Comparison of ENCODE assay signal across 9 mouse cellular contexts in the genomic region with DNA sequence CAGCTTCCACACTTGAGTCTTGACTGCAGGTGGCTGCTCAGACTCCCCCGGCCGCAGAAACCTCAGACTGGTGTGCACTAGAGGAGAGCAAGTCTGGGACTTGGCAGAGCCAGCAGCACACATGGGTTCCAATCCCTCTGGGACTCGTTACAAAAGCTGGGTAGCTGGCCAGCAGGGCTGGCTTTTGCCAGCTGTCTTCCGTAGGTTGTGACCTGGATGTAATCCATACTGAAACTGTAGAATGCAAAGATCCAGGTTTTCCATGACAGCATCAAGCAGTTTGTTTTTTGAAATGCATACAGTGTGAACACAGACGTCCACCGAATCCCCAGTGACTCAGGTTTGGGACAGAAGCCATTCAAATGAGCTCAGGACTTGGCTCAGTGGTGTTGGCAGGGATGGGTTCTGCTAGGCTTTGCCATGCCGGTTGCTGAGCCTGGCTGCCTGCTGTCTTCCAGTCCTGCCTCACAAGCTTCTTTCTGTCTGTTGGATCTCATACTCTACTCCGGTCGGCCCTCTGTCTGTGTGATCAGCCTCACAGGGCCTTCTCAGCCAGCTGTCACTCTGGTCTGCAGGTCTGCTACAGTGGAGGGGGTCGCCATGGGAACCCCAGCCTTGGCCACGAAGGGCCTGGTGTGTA.
DNase-seq lines count a peak whose midpoint lies in the region; ATAC-seq and TF ChIP-seq lines count a peak whose summit lies in the region.
"Had no signal": no experiment of that assay in that cellular context is flagged by ENCODE, and none has a peak within 500 bp of the region (broad histone marks: within the 10 kb centered on the region; RNA-seq: fewer than 3 reads in every experiment).

No protein-coding gene starts in this region.

- H3K9ac ChIP-seq in forebrain, embryonic 13.5 days, result no peak overlapping the region
- H3K9ac ChIP-seq: stomach, embryonic 15.5 days had no signal

- no peaks in the 10 kb centered on the region; the same call in 1 of the 2 replicates for H3K27me3 ChIP-seq in thymus, adult 2 months (ENCODE audit: control insufficient read depth, insufficient read depth, low read length)
- peaks cover 11% of the 10 kb centered on the region for H3K27me3 ChIP-seq in forebrain, embryonic 13.5 days

- H3K4me3 ChIP-seq in thymus, adult 2 months (ENCODE audit: control insufficient read depth, insufficient read depth, low read length), result no peak overlapping the region
- no peak overlapping the region for H3K4me3 ChIP-seq in forebrain, embryonic 13.5 days
- H3K4me3 ChIP-seq: stomach, embryonic 15.5 days had no signal

- WGBS in thymus, adult 2 months, result 47% methylated on average over 11 of the region's 11 CpGs
- WGBS in forebrain, embryonic 13.5 days, result 54% methylated on average over 11 of the region's 11 CpGs

- H3K4me1 ChIP-seq in thymus, adult 2 months (replicated peaks; ENCODE audit: control insufficient read depth, insufficient read depth, low read length), result peaks cover 39% of the 10 kb centered on the region
- peaks cover 26% of the 10 kb centered on the region for H3K4me1 ChIP-seq in forebrain, embryonic 13.5 days

- H3K4me2 ChIP-seq in forebrain, embryonic 13.5 days, result no peak overlapping the region
- H3K4me2 ChIP-seq: stomach, embryonic 15.5 days had no signal

- TF ChIP-seq CTCF in thymus, adult 2 months (IDR thresholded peaks at IDR 0.05; ENCODE audit: borderline replicate concordance, control insufficient read depth, extremely low read depth, insufficient read depth, low read length, poor library complexity), result no peak

- no peaks in the 10 kb centered on the region for H3K9me3 ChIP-seq in forebrain, embryonic 13.5 days (replicated peaks)
- H3K9me3 ChIP-seq: stomach, embryonic 15.5 days had no signal

- intact Hi-C loops in heart, postnatal 25 days (cut with DNase I), result no loop called here
- intact Hi-C loops in left cerebral cortex, postnatal 14 days (cut with DNase I), result no loop called here

- DNase-seq in thymus, postnatal 0 days (ENCODE audit: low spot score), result peak; percentile 56
- DNase-seq in thymus, adult 2 months, result no peak
- DNase-seq in heart, postnatal 25 days (ENCODE audit: low spot score), result peak; percentile 45
- peak; percentile 44 to 78 for DNase-seq in left cerebral cortex, postnatal 14 days (ENCODE audit: low spot score in 2 of 2)
- peak; percentile 74 to 85 for DNase-seq in right cerebral cortex, postnatal 10 days (ENCODE audit: low spot score in 2 of 2)
- no peak for DNase-seq in kidney, postnatal 14 days

- ATAC-seq in forebrain, embryonic 13.5 days, result peak; percentile 84
- ATAC-seq in megakaryocyte, adult 5-6 weeks (ENCODE audit: poor library complexity, severe bottlenecking), result no peak

- H3K36me3 ChIP-seq in thymus, adult 2 months (ENCODE audit: control insufficient read depth, insufficient read depth, low read length), result no peaks in the 10 kb centered on the region
- no peaks in the 10 kb centered on the region for H3K36me3 ChIP-seq in forebrain, embryonic 13.5 days (ENCODE audit: poor library complexity, severe bottlenecking)
- H3K36me3 ChIP-seq: stomach, embryonic 15.5 days had no signal

- TF ChIP-seq POLR2A in thymus, adult 2 months (IDR thresholded peaks at IDR 0.05; ENCODE audit: control insufficient read depth, extremely low read depth, insufficient read depth, low read length, poor library complexity), result no peak

- no peak overlapping the region for H3K27ac ChIP-seq in thymus, adult 2 months (ENCODE audit: control insufficient read depth, insufficient read depth, low read length)
- 0 out of 2 replicates have a peak overlapping the region, but pooled peaks have one; percentile 8 for H3K27ac ChIP-seq in forebrain, embryonic 13.5 days
- H3K27ac ChIP-seq: stomach, embryonic 15.5 days had no signal

Comparison
In these comparisons a context has a peak if more than half of its experiments do, and no peak if none do; other contexts are left out.
1. DNase-seq: peak in thymus, postnatal 0 days (single experiment), heart, postnatal 25 days (single experiment), left cerebral cortex, postnatal 14 days (2 of 2) and right cerebral cortex, postnatal 10 days (2 of 2); none in thymus, adult 2 months (single experiment) and kidney, postnatal 14 days (single experiment).